Mouse (Mus musculus) kidney, adult 18-20 months (tissue): ENCODE measurements around the gene Mtf2.
"Not testable (repeated sequence)": the region's sequence is repeated elsewhere in the genome, so short reads cannot be mapped to it uniquely, and the experiment has no call there.

Experiments used
- DNase-seq: peaks from one replicate; pipeline ENCODE4 v3.0.0; 2021

The Mtf2 gene

GRCm38 (mm10) chr5:108065465-108066411 lies at the start of gene Mtf2:
Gene Mtf2 (plus strand): TSS chr5:108065674.
- peak; percentile 97 for DNase-seq

- no peak for DNase-seq
These were observed 48.2 kb upstream of the Mtf2 start for GRCm38 (mm10) chr5:108017232-108017631.

- DNase-seq = no peak
These were observed 46.1 kb upstream of the Mtf2 start for GRCm38 (mm10) chr5:108019367-108019766.

GRCm38 (mm10) chr5:108021346-108021745 lies 44.1 kb upstream of the Mtf2 start:
- DNase-seq = no peak

GRCm38 (mm10) chr5:108028230-108028629 lies 37.2 kb upstream of the Mtf2 start:
- DNase-seq = no peak

- DNase-seq = not testable (repeated sequence)
These were observed 36.5 kb upstream of the Mtf2 start for GRCm38 (mm10) chr5:108028797-108029536.

- DNase-seq = no peak
These were observed 35.5 kb upstream of the Mtf2 start for GRCm38 (mm10) chr5:108029968-108030367.

- no peak for DNase-seq
These were observed 34.2 kb upstream of the Mtf2 start for GRCm38 (mm10) chr5:108031267-108031666.

GRCm38 (mm10) chr5:108034194-108034593 lies 31.3 kb upstream of the Mtf2 start:
- no peak for DNase-seq

- DNase-seq = no peak
These were observed 30.0 kb upstream of the Mtf2 start for GRCm38 (mm10) chr5:108035523-108035922.

- DNase-seq = no peak
These were observed 23.4 kb upstream of the Mtf2 start for GRCm38 (mm10) chr5:108042061-108042460.

GRCm38 (mm10) chr5:108043908-108044307 lies 21.6 kb upstream of the Mtf2 start:
- DNase-seq = no peak

GRCm38 (mm10) chr5:108049711-108050268 lies 15.7 kb upstream of the Mtf2 start:
- DNase-seq = no peak

- DNase-seq = no peak
These were observed 14.4 kb upstream of the Mtf2 start for GRCm38 (mm10) chr5:108051026-108051425.

GRCm38 (mm10) chr5:108051727-108052126 lies 13.7 kb upstream of the Mtf2 start:
- DNase-seq = not testable (repeated sequence)

GRCm38 (mm10) chr5:108052200-108052599 lies 13.3 kb upstream of the Mtf2 start:
- DNase-seq = no peak

GRCm38 (mm10) chr5:108053566-108053965 lies 11.9 kb upstream of the Mtf2 start:
- no peak for DNase-seq

- no peak for DNase-seq
These were observed 5.1 kb upstream of the Mtf2 start for GRCm38 (mm10) chr5:108060413-108060812.

GRCm38 (mm10) chr5:108072301-108072700 lies 6.8 kb downstream of the Mtf2 start:
- no peak for DNase-seq

GRCm38 (mm10) chr5:108076241-108076640 lies 10.8 kb downstream of the Mtf2 start:
- no peak for DNase-seq

- no peak for DNase-seq
These were observed 11.5 kb downstream of the Mtf2 start for GRCm38 (mm10) chr5:108076833-108077540.

- no peak for DNase-seq
These were observed 14.1 kb downstream of the Mtf2 start for GRCm38 (mm10) chr5:108079603-108080002.

- no peak for DNase-seq
These were observed 16.9 kb downstream of the Mtf2 start for GRCm38 (mm10) chr5:108082380-108082779.
